Mouse (Mus musculus) layer of hippocampus, postnatal 25 days (tissue): Measurements from ENCODE around the gene Stk11. TPM values are rescaled to one million over a fixed set of nuclear protein-coding genes. Genes with fewer than 3 reads are reported as not detected.
A peak's percentile ranks its signal among the peaks of the same experiment; 100 is the strongest.
"Not testable (repeated sequence)": the region's sequence is repeated elsewhere in the genome, so short reads cannot be mapped to it uniquely, and the experiment has no call there.

Source experiments
- DNase-seq, 2 experiments: peaks; one replicate each; pipeline ENCODE4 v3.0.0; 2022; ENCODE audit warnings: mixed read lengths in 2 of 2, low spot score in 1 of 2; ENCODE audit errors: extremely low spot score in 1 of 2
- total RNA-seq, 2 experiments: library from RNA; stranded (reverse); gene quantifications; 2 replicates each; pipeline ENCODE4 v1.2.3; 2021

The Stk11 gene
- total RNA-seq, 2 experiments from 2014 or later: 89.1 to 94.3 TPM

DNA sequence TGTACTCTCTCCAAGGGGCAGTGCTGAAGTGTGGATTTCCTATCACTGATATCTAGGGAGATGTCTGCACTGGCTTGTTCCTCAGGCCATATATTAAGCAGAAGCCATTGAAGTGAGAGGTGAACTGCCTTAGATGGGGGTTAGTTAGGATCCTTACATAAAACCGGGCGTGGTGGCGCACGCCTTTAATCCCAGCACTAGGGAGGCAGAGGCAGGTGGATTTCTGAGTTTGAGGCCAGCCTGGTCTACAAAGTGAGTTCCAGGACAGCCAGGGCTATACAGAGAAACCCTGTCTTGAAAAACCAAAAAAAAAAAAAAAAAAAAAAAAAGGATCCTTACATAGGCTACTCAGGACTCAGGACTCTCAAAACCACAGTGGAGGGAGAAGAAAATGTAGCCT is 50.5 kb downstream of the Stk11 start:
- DNase-seq: not testable (repeated sequence)

DNA sequence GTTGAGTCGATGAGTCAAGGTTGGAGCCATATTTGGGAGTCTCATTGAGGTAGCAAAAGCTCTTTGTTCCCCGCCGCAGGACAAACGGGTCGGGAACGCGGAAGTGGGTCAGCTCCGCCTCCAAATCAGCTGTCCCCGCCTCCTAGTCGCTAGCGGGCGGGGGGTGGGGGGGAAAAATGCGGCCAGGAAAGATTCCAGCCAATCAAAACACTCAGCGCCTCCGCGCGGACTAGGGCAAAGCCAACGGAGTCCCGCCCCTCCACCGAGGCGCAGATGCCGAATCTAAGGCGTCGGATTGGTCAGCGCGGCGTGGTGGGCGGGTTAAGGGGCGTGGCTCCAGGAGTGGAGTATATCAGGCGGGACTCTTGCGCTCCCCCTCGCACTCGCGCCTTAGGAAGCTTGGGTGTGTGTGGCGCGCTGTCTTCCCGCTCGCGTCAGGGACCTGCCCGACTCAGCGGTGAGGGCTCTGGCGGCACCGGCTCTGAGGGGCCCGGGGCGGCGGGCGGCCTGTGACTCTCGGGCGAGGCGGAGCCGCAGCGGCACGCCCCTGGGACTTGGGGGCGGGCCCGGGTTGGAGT is 51.9 kb downstream of the Stk11 start:
- peak; percentile 97 to 98 for DNase-seq

DNA sequence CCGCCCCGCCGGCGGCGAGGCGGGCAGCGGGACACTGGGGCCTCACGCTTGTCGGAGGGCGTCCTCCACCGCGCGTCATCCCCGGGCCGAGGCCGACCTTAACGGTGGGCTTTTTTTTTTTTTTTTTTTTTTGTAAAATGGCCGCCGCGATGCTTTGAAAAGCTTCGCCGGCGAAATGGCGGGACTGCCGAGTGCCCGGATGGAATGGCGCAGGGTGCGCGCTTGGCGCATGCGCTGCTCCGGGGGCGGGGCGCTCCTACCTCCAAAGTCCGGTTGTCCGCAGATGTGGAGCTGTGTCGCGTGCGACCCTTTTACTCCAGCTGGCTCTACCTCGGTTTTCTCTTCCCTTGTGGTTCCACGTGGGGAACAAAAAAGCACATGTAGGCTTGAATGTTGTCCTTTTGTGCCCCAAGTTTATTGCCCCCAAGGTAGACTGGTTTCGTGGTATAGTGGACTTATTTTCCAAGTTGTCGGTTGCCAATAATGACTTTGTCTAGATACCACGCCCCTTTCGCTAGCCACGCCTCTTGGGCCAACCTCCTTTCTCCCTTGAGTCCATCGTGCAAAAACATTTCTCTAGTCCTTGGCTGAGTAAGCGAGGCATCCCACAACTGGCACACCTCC is 52.5 kb downstream of the Stk11 start:
- peak; percentile 88 to 91 for DNase-seq

DNA sequence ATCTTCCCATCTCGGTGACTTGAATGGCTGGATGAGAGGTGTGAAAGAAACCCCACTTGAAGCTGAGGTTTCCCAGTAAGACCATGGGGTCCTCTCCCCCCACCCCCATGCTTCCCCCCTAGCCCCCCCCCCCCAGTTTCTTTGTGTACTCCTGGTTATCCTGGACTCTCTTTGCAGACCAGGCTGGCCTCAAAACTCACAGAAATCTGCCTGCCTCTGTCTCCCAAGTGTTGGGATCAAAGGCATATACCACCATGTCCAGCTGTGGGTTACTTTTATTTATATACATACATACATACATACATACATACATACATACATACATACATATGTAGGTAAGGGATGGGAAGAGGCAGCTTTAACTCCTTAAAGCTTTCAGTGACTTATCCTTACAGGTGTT is 53.5 kb downstream of the Stk11 start:
- DNase-seq: no peak

DNA sequence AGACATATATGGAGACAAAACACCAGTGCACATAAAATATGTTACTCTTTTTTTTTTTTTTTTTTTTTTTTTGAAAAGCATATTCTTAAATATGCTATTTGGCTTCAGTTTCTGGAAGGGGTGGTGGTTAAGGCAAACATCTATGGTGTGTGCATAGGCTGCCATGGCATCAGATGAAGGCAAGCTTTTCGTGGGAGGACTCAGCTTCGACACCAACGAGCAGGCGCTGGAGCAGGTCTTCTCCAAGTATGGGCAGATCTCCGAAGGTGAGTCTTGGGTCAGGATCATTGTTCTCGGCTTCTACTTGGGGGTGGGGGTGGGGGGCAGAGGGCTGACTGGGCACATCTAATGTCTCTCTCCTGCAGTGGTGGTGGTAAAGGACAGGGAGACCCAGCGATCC is 54.0 kb downstream of the Stk11 start:
- DNase-seq: no peak

DNA sequence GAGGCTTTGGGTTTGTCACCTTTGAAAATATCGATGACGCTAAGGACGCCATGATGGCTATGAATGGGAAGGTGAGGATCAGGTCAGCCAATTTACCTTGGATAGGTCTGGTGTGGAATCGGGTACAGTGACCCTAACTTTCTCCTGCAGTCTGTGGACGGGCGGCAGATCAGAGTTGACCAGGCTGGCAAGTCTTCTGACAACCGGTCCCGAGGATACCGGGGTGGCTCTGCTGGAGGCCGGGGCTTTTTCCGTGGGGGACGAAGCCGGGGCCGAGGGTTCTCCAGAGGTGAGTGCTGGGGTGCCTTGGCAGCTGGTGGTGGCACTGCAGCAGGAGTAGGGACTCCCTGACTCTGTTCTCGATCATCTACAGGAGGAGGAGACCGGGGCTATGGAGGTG is 54.4 kb downstream of the Stk11 start:
- DNase-seq: no peak

DNA sequence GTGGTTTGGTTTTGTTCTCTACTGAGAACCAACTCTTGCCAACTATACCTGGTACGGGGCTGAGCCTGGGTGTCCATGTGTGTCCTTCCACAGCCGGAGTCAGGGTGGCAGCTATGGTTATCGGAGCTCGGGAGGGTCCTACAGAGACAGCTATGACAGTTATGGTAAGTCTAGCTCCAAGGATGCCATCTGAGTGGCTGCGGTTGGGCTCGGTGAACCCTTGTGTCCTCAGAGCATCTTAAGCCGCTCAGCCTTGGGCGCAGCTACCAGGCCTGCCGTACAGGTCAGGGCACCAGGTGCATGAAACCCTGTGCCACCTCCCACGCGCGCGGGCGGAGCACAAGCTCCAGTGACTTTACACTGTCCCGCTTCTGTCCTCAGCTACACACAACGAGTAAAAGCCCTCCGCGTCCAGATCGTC is 55.0 kb downstream of the Stk11 start:
- no peak for DNase-seq

DNA sequence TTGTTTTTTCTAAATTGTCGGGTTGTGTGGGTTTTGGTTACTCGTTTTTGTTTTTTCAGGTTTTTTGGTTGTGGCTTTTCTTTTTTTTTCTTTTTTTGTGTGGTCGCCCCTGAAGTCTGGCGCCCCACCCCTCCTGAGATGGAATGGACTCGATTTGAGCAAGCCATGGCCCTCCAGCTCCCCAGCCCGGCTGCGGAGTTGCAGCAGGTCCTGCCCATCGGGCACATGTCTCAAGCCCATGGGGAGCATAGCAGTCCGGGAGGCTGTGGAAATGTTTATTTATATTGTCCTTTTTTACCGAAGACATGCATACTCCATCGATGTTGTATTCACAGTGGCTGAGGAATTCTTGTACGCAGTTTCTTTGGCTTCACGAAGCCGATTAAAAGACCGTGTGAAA is 55.6 kb downstream of the Stk11 start:
- DNase-seq: no peak

DNA sequence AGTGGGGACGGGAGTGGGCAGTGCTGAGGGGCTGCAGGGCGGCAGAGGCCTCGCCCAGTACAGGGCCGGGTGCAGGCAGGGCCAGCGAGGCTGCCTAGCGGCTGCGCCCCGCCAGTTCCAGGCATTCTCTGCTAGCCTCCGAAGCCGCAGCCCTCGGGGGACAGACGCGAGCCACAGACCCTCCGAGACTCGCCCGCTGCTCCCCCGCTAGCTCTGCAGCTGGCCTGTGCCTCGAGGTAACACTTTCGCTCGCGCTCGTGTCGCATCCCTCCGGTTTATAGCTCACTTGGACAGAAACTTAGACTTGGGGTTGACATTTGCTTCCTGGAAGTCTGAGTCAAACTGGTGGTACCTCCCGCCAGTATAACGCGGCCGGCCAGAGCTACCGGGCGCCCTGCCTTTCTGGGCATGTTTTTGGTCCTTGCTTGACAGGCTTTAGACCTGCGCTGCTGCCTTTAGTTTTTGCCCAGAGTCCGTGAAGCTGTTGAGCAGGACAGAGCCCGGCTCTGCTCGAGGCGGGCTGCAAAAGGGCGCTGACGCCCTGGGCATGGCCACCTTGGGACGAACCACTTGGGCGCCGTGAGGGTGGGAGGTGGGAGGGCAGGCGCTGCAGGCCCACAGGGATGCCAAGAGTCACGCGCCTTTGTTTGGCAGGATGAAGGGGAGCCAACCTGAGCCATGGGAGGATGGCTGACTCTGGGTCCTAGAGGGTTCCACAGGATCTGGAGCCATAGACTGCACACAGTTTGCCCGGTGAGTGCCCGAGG is 56.3 kb downstream of the Stk11 start:
- peak in 1 of 2 experiments; percentile 30 for DNase-seq

DNA sequence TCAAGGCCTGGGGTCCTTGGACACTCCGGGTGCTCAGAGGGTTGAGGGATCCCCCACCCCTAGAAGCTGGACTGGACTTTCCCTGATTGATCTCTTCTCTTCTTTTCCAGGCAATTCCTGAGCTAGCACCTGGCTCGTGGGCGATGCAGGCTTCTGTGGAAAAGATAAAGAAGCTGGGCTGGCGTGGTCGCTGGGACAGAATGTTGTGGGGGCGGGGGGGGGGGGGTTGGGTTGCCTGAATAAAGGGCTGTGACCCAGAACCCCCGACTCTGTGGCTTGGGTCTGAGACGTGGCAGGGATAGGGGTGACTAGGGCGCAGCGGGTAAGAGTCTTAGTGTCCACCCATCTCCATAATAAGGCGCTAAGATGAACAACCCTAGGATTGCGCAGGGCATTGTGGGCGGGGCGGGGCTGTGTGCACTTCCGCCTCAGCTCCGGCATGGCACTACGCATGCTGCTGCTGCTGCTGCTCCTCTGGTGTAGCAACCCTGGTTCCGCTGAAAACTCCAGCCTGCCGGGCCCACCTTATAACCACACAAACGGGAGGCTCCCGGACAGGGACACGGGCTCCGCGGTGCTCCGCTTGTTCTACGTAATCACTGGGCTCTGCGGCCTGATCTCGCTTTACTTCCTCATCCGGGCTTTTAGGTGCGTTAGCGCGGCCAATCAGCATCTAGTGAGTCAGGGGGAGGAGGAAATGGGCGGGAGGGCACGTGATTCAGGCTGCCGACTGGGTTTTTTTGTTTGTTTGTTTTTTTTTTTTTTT is 57.1 kb downstream of the Stk11 start, which contains the start of gene 1600002K03Rik:
Gene 1600002K03Rik (plus strand): TSS at position 418 of the 766 bp plus-strand sequence.
- DNase-seq: peak; percentile 70 to 84

DNA sequence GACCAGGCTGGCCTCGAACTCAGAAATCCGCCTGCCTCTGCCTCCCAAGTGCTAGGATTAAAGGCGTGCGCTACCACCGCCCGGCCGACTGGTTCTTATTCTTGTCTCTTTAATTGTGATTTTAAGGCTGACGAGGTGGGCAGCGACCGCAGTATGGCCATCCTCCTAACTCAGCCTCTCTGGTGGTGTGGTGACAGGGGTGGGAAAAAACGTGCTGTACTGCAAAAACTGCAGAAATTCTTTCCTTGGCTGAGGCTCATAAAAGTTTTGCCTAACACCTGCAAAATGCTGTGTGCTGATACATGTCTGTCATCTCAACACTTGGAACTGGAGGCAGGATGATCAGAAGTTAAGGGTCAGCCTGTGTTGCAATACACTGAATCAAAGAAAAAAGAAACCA is 57.8 kb downstream of the Stk11 start:
- no peak for DNase-seq

DNA sequence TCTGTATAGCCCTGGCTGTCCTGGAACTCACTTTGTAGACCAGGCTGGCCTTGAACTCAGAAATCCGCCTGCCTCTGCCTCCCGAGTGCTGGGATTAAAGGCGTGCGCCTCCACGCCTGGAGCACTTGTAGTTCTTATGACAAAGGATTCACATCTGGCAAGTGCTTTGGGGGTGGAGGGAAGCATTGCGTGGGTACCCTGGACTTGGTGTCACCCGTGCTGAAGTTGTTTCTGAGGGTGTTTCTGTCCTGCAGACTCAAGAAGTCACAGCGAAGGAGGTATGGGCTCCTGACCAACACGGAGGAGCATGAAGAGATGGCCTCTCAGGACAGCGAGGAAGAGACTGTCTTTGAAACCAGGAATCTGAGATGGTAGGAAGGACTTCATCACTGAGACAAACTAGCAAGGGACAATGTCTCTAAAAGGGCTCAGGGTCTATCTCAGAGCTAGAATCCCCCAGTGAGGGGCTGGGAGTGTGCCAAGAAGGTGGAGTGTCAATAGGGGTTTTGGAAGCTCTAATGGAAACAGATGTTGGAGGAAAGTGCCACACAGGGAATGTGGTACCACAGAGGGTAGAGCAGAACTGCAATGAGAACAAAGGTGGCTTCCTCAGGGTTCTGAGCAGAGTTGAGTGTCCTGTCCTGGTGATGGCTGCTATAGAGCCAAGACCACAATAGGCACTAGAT is 58.5 kb downstream of the Stk11 start:
- DNase-seq: no peak

DNA sequence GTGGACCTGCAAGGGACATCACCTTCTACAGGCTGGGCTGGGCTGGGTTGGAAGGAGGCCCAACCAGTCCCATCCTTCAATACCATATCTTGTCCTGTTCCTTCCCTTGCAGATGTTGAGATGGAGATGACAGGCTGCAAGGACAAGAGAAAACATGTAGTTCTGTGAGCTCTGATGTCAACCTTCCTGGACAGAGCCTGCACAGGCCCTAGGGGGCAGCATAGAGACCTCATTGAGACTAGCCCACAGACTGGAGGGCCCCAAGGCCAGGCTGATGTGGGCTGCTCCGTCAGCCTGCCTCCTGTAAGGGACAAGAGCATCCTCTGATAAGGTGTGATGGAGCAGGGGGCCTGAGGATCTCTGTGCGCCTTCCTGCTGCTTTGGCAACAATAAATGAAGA is 59.1 kb downstream of the Stk11 start:
- DNase-seq: no peak

DNA sequence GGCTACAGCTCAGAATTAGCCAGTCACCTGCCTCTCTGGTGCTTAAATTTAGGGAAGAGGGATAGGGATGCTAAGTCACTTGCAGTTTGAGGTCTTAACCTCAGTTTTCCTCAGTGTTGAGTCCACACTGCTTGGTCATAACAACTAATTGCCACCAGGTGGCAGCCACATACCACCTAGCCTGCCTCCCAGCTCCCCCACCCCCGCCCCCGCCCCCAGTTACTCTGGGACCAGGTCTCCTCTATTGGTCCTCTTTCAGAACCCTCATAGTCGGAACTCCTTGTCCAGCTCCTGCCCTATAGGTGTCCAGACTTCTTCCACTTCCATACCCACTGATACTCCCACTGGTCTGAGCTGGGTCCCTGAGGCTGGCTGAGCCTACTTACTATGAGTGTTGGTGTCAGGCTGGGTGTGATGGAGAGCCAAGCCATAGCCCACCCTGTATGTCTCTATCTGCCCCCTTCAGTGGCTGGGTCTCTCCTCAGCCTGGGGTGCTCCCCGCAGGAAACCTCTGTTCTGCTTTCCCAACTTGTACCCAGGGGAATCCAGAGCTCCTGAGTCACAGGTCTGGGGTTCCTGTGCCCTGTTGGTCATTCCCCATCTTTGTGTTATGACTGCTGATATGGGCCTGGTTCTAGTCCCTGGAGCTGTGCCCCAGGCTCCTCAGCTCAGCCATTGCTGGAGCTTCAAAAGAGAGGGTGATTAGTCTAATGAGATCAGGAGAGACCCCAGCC is 60.1 kb downstream of the Stk11 start:
- no peak for DNase-seq

DNA sequence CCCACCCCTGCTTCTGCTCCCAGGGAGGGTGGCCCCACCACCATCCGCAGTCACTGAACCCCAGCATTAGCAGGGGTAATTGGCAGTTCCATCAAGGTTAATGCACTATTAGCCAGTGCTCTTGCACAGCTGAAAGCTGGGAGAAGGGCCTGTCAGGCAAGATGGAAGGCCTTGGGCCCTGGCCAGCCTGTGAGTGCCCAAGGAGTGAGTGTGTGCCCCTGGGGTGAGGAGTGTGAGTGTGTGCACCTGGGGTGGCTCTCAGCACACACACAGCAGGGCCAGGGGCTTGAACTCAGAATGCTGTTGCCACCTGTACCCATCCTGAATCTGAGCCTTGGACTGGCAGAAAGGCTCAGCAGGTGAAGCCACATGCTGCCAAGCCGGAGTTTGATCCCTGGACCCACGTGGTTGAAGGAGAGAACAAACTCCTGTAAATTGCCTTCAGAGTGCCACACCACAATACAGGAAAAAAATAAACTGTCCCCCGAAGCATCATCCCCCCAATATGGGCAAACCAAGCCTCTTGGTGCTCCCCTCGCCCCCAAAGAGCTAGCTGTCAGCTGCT is 60.7 kb downstream of the Stk11 start:
- no peak for DNase-seq

DNA sequence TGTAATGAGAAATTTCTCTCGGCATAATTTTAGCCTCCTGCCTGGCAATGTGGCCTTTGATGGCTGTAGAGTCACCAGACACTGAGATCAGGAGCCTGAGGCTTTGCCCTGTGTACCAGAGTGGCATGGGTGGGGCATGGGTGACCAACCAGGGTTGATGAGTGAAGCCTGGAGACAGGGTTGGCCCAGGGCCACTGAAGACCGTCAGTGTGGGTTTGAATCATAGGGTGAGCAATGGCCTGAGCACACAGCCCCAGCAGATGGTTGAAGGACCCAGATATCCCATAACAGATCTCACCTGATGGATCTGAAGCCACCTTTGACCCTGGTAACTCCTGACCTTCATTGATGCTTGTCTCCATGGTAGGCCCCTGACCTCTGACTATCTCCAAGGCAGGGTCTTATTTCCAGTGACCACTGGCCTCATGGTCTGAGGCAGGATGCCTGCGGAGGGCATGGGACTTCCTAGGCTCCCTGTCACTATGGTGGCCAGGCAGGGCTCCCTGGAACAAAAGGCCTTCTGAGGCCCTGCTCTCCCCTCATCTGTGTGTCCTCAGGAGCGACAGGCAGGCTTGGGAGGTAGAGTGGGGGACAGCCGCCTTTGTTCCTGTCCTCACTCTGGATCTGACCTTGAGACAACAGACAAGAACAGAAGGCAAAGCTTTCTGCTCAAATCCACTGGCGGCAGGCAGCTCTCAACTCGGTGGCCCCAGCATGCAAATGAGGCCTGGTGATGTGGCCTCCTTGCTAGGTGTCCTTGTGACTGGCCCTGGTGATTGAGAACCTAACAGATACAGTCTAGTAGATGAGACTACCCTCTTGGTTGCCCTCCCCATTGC is 62.1 kb downstream of the Stk11 start:
- DNase-seq: no peak

DNA sequence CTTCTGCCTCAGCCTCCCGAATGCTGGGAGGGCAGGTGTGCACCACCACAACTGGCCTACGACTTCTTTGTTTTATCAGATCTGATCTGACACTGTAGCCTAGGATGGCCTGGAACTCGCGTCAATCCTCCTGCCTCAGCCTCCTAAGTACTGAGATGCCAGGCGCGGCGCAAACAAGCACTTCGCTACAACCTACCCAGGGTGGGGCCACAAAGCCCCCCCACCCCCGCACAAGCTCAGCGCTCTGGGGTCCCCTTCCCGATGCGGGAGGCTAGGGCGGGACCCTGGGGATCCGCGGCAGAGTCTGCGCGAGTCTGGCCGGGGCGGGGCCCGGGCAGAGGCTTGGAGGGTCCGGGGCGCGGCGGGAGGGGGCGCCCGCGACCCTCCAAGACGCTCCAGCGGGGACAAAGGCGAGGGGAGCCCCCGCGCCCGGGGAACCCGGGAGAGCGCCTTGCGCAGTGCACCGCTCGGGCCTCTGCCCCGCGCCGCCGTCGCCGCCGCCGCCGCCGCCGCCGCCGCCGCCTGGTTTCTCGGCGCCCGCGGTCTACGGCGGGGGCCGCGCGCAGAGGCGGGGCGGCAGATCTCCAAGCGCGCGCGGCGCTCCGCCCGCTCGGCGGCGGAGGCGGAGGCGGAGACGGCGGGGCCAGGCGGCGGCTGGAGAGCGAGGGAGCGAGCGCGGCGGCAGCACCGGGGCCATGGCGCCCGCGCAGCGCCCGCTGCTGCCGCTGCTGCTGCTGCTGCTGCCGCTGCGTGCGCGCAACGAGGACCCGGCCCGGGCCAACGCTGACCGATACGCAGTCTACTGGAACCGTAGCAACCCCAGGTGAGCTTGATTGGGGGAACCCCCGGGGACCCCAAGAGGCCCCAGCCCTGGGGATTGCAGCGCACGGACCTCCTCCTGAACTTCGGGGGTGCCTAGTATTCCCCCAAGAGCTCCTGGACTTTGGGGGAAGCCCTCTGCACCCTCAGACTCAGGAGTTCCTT is 63.8 kb downstream of the Stk11 start, which contains the start of gene Efna2:
Gene Efna2 (plus strand): TSS at position 415 of the 984 bp plus-strand sequence.
- peak; percentile 37 to 45 for DNase-seq
